Mouse (Mus musculus): Measurements from ENCODE around the gene Smg6.
A peak's percentile ranks its signal among the peaks of the same experiment; 100 is the strongest.

Smg6 gene

DNA sequence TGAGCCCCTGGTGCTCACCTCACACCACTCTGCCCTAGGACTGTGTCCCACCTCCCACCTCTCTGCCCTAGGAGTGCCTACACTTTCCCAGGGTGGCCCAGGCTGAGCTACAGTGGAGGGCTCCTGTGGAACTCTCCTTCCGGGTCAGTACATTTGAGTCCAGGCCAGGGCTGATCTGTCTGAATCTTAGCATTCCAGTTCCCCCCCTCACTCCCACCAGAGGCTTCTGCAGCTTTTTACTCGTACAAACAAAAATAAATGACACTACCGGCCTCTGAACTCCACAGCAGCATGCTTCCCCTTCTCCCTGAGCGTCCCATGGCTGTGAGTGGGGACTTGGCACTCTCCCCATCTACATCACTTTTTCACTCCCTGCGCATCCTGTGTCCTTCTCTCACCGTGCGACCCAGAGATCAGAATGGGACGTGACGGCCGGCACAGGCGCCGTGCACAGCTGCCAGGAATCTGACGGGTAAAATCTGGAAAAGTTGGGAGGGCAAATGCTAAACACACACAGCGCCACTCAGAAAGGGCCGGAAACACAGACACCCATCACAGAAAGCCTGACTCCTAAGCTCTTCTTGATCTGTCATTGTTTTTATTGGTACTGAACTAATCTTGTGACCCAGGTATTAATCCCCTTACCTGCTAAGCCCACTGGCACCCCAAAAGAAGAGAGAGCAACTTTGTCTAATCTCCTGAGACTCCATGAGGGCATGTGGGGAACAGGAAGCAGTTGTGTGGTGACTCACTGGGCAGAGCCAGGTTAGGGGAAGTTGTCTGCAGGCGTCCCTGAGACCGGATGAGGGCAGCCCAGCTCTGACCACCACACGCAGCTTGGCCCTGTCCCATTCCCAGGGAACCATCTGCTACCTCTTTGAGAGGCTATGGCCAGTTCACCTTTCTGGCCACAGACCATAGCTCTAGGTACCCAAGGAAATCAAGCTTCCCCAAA is 227.3 kb downstream of the Smg6 start:
- DNase-seq, result peak; percentile 73 to 79

DNA sequence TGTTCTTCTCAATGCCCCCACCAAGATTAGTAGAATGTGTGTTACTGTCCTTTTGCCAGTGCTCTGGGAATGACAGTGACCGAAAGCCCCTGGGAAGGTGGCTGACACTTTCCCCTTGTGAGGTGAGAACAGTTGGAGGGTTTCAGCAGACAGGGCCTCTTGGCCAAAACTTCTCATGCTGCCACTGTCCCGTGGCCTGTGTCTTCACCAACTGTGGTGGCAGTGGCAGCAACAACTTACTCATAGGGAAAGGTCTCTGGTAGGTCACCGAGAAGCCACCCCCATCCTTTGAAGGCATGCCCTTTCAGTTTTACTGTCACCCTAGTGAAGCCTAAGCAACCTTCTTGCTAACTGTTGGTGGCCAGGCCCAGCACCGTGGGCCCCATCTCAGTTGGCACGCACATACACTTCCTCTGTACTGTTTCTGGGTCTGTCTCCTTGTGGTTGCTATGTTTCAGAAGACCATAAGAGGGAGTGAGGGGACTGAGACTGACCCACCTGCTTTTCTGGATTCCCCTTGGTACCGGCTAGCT is 228.5 kb downstream of the Smg6 start:
- DNase-seq, result no peak

DNA sequence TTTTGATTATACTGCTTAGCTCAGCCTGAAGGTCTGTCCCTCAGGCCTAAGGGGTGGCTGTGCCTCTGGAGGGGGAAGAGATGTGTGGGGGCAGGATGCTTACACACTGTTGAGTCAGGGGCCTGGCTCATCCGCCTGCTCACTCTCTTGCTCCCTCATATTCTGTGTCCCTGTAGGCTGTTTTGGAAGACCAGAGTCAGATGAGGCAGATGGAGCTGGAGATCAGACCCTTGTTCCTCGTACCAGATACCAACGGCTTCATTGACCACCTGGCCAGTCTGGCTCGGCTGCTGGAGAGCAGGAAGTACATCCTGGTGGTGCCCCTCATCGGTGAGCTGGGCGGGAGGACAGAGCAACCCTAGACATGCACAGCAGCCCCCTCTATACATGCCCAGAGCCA is 230.4 kb downstream of the Smg6 start:
- DNase-seq, result no peak

DNA sequence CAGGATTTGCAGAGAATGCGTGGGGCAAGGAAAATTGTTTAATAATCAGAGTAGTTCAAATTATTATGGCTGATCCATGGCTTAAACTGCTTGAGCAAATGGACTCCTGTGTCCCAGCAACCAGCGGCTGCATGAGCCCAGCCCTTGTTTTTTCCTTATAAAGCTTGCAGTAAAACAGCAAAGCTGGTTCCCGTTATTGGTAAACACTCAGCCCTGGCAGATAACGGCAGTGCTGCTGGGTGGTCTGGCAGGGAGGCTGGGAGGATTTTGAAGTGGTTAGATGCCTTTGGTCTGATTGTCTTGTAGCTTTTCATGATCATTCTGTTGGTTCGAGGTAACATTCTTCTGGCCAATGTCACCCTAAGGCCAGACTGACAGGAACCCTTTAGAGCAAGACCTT is 230.8 kb downstream of the Smg6 start:
- no peak for DNase-seq

DNA sequence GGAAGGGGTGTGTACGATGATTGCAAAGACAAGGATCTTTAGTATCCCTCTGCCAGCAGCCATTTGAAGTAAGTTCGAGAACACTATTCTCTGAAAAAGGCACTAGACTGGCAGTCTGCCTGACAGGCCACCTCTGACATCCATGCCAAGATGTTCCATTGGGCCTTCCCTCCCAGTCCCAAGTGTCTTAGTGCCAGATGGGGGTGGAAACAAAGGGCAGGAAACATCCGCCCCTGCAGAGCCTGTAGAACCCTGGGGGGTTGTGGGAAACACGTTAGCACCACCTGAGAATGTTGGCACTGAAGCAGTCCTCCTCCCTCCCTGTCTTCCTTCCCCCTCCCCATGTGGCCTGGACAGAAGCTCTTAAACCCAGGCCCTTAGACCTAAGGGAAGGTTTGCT is 231.4 kb downstream of the Smg6 start:
- no peak for DNase-seq

DNA sequence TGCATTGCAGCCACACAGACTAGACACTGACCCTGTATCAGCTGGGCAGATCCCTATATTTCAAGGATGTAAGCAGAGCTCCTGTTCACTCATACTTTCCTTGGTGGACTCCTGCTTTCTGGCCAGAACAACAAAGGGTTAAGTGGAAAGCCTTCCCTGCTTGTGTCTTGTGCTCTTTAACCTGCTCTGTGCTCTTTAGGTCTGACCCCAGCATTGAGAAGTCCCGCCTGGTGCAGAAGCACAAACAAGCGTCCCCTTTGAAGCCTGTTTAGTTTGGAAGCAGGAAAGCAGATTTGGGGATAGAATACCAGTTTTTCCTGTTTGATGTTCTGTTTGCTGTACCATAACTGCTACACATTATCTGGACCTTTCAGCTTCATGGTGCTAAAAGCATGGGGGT is 232.3 kb downstream of the Smg6 start:
- DNase-seq, result no peak

DNA sequence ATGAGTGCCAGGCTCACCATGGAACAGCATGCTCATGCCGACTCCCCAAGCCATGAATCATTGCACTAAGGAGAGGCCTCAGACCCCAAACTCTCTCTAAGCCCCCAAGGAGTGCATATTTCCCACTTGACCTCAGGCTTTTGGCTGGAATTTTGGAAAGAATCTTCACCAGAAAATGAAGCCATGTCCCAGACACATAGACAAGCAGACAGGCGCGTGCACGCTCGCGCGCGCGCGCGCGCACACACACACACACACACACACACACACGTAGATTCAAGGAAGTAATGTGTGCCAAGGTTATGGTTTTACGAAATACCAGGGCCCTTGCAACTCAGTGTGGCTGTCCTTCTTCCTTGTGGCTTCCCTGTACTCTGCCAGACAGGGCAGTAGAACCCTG is 232.8 kb downstream of the Smg6 start:
- DNase-seq, result no peak

DNA sequence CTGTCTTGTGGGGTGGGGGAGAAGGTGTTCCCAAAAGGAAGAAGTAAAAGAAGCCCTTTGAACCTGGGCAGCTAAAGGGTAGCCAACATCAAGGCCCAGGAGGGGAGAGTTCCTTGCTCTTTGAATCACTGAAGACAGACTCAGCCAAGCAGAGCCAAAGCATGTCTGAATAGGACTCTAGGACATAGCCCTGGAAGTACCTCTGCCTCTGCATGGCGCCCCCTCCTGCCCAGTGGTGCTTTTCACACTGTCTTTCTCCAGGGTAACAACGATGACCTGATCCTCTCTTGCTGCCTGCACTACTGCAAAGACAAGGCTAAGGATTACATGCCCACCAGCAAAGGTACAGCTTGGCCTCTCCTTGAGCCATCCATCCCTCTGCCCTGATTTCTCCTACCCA is 233.9 kb downstream of the Smg6 start:
- DNase-seq, result no peak

DNA sequence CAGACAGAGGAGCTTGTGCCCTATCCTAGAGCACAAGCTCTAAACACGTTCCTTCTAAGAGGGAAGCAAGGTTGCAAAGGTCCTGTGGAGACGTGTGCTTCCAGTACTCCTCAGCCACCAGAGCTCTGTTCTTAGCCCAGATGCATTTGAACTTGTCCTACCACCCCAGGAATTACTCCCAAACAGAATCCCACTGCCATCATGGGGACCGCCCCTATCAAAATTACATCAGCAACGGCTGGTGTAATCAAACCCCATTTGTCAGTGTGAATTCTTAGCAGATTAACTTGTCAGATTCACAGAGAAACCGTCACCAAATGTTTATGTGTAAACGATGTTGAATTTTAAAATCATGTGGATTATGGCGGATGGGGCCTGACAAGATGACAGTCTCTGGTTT is 235.3 kb downstream of the Smg6 start:
- no peak for DNase-seq

DNA sequence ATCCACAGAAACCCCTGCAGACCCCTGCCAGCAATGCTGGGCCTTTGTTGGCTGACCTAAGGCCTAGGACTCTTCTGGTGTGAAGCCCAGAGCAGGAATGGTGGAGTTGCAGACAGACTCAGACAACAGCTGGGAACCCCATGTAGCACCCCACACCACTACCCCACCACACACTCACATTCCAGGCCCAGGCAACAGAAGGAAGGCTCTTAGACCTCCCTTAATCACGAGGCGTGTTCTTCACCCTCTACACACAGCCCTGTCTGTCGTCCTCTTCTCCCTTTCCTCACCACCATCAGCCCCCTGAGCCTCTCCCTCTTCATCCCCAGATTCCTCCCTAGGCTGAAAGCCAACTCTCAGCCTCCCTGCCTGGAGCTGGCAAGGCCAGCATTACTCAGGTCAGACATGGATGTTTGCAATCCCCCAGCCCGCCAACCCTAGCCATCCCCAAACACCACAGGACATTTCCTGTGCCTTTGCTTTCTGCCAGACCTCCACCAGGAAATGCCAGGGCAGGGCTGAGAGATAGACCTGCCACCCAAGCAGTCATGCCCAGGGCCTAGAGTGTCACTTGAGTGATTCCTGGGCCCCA is 235.9 kb downstream of the Smg6 start:
- no peak for DNase-seq

DNA sequence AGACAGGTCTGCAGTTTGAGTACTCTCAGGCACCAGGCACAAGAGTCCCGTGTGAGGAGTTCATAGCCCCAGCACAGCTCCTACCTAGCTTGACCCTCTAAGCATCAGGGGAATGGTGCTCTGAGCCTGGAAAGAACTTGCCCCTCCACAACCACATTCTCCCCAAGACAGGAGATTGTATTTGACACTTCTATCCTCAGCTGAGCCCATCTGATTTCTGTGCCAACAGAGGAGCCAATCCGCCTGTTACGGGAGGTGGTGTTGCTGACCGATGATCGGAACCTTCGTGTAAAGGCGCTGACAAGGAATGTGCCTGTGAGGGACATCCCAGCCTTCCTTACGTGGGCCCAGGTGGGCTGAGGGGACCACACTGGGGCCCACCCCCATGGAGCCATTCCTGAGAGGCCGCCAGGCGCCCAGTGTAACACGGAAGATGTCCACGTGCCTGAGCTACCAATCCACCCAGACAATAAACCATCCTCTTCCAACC is 237.0 kb downstream of the Smg6 start:
- no peak for DNase-seq

DNA sequence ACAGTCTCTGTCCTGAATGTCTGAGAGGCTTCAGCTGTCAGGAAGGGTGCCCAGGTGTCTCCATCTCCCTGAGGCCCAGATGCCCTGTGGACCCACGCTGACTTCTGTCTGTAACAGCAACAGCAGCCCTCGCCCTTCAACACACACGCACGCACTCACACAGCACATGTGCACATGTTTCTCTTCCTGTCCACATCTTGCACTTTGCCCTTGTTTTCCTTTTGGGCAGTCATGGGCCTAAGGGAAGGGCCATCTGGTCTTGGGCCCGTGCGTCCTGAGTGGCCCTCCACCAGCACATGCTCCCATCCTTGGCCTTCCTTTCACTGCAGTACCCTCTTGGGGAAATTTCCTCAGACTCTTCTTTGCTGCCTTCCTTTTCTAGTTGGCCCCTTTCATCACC is 237.8 kb downstream of the Smg6 start:
- DNase-seq, result no peak

DNA sequence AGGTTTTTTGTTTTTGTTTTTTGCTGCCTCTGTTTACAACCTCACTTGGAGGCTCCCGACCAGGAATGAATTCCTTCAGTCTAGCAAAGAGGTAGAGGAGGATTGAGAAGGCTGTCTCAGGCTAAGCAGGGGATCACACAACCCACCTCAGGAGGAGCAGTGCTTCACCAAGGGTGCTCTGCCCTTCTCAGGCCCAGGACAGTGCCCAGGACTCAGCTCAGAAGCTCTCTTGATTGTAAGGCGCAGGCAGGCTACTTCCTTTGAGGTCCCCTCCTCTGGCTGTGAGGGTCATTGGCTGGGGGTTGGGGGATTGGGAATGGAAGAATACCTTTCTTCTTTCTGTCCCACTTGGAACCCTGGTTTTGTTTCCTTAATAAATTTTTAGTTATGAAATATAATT is 238.4 kb downstream of the Smg6 start:
- DNase-seq, result no peak

DNA sequence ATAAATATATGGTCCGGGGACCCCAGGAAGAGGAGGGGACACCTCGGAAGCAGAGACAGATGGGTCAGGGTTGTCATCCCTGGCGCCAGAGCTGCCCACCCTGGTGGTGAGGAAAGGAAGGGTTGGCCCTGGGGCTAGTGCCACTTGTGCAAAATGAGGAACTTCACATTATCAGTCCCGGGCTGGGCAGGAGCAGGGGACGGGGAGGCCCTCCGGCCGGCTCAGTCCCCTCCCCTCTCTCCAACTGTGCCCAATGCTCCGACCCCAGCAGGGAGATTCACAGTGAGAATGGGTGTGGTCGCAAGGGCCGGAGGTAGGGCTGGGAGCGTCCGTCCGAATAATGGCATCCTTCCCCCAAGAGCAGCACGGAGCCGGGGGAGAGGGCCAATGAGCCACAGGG is 239.1 kb downstream of the Smg6 start:
- no peak for DNase-seq

DNA sequence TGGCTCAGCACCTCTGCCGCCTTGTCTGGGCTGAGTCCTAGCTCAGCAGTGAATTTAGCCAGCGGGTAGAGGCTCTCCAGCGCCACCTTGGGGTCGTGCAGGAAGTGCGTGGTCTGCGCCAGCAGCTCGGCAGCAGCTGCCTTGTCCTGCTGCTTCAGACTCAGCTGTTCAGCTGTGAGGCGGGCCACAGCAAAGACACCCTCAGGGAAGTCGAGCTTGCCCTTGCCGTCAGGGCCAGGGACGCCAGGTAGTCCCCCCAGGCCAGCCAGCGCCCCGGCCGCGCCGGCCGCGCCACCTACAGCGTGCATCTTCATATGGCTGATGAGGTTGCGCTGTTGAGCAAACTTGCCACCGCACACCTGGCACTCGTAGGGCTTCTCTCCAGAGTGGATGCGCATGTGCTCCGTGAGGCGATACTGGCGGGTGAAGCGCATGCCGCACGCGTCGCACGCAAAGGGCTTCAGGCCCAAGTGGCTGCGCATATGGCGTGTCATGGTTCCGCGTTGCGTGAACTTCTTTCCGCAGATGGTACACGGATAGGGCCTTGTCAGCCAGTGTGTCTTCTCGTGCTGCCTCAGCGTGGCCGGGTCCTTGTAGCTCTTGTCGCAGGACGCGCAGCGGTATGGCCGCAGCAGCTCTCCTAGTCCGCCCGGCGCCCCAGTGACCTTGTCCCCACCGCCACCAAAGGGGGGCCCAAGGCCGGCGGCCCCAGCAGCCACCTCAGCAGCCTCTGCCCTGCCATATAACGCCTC is 240.0 kb downstream of the Smg6 start:
- peak; percentile 56 to 65 for DNase-seq

DNA sequence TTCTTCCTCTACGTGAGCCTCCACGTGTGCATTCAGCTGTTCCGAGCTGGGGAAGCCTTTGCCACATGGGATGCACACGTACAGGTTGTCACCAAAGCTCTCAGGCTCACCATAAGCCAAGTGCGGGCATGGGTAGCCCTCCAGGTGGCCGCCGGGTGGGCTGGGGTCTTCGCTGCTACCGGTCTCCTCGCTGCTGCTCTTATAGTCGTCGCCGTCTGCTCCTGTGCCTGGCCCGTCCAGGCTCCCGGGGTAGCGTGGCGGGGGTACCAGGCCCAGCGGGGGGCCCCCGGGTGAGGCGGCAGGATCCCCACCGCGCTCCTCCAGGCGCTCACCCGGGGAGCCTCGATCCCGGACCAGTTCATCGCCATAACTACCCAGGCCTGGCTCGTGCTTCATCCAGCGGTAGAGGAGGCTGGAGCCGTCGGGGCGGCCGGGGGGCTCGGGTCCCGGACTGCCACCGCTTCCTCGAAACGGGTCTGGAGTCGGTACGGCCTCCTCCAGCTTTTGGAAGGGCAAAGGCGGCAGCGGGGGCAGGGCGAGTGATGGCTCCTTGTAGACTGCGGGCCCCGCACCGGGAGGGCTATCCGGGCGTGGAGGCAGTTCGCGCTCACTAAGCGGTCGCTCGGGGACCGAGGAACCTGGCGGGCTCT is 240.7 kb downstream of the Smg6 start:
- DNase-seq, result no peak

DNA sequence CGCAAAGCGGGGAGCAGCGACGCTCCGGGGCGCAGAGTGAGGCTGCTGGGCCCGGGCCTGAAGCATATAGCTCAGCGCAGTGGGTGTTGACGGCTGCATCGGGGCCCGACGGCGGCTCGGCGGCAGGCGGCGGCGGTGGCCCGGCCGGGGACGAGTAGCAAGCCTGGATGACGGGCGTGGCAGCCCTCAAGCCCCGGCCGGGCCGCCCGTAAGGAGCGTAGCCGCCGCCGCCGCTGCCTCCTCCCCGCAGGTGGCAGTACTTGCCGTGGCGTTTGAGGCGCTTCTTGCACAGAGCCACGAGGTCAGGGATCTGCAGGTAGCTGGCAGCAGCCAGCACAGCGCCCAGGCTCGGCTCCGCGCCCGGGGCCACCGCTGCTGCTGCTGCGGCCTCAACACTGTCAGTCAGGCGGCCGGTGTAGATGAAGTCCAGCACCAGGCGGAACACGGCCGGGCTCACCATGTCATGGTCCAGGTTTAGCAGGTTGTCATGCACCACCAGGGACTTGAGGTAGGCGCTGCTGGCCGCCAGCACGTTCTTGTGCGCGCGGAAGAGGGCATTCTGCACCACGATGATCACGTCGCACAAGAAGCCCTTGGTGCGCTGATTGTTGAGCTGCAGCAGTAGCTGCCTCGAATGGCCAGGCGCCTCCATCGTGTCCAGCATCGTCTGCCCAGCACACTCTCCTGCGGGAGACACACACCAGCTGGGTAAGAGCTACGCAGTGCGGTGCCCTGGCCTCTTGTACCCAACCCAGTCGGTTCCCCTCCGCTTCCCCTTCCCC is 241.4 kb downstream of the Smg6 start:
- DNase-seq, result no peak

DNA sequence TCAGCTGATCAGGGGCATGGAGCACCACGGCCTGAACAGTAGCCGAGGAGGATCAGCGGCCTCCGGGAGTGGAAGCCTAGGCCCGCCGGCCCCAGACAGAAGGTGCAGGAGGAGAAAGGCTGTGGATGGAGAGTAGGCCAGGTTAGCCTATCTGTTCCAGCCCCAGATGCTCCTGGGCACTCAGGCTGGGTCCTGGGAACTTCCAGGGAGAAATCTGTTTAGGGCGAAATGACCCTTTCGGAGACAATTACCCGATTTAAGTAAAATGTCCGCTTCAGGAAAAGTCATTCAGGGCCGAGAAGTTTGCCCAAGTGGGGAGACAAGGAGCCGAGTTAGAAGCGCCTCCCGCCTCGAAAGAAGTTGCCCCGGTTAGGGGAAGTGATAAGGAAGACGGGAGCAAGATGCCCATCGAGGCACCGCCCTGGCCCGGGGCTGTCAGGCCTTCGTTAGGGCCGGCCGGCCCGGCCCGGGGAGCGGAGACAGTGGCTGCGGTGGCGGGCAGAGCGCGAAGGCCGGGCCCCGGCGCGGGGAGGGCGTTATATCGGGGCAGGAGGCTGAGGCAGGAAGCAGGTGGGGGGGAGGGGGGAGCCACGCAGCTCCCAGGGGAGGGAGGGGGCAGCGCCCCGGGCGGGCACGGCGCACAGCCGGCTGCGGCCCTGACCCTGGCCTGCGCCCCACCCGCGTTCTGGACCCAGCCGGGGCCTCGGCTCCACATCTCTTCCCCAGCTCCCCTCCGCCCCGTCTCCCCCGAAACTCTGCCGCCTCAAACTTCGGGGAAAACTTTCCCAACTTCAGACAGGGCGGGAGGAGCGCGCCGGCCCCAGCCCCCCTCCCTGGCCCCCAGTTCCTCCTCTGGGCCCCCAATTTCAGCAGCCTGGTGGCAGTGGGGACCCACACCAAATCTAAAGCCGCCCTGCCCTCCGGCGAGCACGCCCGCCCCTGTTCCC is 242.3 kb downstream of the Smg6 start:
- no peak for DNase-seq

DNA sequence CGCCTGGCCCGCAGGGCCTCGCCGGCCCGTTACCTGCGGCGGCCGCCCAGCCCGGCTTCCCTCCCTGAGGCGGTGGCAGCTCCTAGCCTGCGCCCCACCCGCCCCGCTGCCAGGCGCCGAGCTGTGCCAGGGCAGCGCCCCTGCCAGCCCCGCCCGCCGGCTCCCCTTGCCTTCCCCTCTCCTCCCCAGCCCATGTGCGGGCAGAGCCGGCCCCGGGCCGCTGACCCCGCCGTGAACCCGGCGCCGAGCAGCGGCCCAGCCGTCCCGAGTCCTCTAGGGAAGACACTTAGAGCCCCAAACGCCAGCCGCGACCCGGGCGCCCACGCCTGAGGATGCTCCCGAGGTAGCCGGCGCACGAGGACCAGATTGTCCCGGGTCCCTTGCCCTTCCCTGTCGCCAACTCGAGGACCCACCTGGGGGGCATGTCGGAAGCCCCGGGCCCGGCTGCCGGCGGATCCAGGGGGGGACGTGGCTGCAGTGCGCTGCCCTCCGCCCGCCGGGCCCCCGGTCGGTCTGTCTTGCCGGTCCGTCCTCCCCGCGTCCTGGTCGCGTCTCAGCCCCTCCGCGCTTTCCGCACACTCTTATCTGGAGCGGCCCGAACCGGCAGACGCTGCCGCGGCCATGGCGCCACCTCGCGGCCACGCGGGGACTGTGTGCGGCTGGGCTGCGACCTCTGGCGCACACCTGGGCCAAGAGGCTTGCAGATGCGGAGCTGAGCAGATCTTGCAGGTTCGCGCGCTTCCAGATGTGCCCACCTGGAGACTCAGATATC is 243.2 kb downstream of the Smg6 start:
- DNase-seq, result peak; percentile 73 to 82

Measured in cerebellum, postnatal 36 days (tissue).